Mouse (Mus musculus): ENCODE measurements around the gene Adamts2. TPM values are rescaled to one million over a fixed set of nuclear protein-coding genes. Genes with fewer than 3 reads are reported as not detected.

Gene Adamts2
- total and polyA plus RNA-seq, 3 experiments, result not detected

DNA sequence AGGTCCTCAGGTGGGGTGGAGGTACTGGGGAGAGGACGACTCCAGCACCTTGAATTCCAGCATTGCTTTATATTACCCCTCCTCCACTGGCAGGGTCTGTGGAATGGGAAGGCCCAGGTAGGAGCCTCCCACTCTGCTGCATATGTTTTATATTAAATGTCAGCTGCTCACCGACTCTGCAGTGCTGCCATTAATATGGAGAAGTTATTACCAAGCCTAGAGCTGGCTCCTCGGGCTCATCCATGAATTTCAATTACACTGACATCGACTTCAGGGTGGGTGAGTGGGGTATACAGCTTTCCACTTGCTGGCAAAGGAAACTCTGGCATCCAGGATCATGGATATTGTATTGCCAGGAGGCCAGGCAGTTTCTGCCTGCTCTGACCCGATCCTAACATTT lies 9.3 kb downstream of the Adamts2 start:
- Histone ChIP-seq H3K27me3 (replicated peaks) (peaks cover 80% of the 10 kb centered on the region), H3K27ac (ENCODE audit: insufficient read depth, low read depth) (no peak overlapping the region), H3K9ac (ENCODE audit: insufficient read depth, low read depth) (no peak overlapping the region), H3K36me3 (replicated peaks in 1 of 2; ENCODE audit: control insufficient read depth in 1 of 2, insufficient read depth in 1 of 2, low read length in 1 of 2) (no peaks in the 10 kb centered on the region), H3K79me2 (replicated peaks; ENCODE audit: control insufficient read depth, extremely low read depth, insufficient read depth, poor library complexity, severe bottlenecking) (no peaks in the 10 kb centered on the region), H3K4me2 (ENCODE audit: insufficient read depth, low read depth, poor library complexity, severe bottlenecking) (no peak overlapping the region), H3K4me1 (ENCODE audit: control insufficient read depth in 1 of 2, insufficient read depth in 2 of 2) (no peaks in the 10 kb centered on the region), H3K9me3 (replicated peaks; ENCODE audit: low read length) (no peaks in the 10 kb centered on the region), H3K4me3 (replicated peaks in 1 of 3; ENCODE audit: low read depth in 2 of 3, low read length in 2 of 3, poor library complexity in 1 of 3) (no peak overlapping the region)
- no peak for TF ChIP-seq TCF12 (IDR thresholded peaks at IDR 0.05; ENCODE audit: low read depth, low read length)
- TF ChIP-seq MXI1 (IDR thresholded peaks at IDR 0.05; ENCODE audit: low read depth, low read length), result no peak
- no peak for TF ChIP-seq CTCF (conservative IDR thresholded peaks at IDR 0.05 in 1 of 2, IDR thresholded peaks at IDR 0.05 in 1 of 2; ENCODE audit: low read depth in 2 of 2, low read length in 2 of 2)
- TF ChIP-seq JUND (conservative IDR thresholded peaks at IDR 0.05; ENCODE audit: low read depth, low read length), result no peak
- no peak for TF ChIP-seq POLR2AphosphoS2 (IDR thresholded peaks at IDR 0.05; ENCODE audit: low read depth, low read length)
- no peak for TF ChIP-seq E2F4 (IDR thresholded peaks at IDR 0.05; ENCODE audit: insufficient replicate concordance, low read depth, low read length)
- no peak for TF ChIP-seq SIN3A (IDR thresholded peaks at IDR 0.05; ENCODE audit: low read length)
- no peak for TF ChIP-seq IRF4 (IDR thresholded peaks at IDR 0.05; ENCODE audit: low read depth, low read length)
- TF ChIP-seq TBP (conservative IDR thresholded peaks at IDR 0.05; ENCODE audit: low read depth, low read length), result no peak
- TF ChIP-seq MAFK (IDR thresholded peaks at IDR 0.05; ENCODE audit: insufficient replicate concordance, low read length), result no peak
- TF ChIP-seq NELFE (IDR thresholded peaks at IDR 0.05; ENCODE audit: low read depth, low read length), result no peak
- no peak for TF ChIP-seq MYC (IDR thresholded peaks at IDR 0.05; ENCODE audit: low read depth, low read length)
- TF ChIP-seq ELF1 (IDR thresholded peaks at IDR 0.05; ENCODE audit: low read depth, low read length), result no peak
- TF ChIP-seq RCOR1 (conservative IDR thresholded peaks at IDR 0.05; ENCODE audit: low read depth, low read length), result no peak
- TF ChIP-seq POLR2A (IDR thresholded peaks at IDR 0.05; ENCODE audit: low read depth, low read length), result no peak
- no peak for TF ChIP-seq JUN (IDR thresholded peaks at IDR 0.05; ENCODE audit: insufficient read depth, low read depth, low read length)
- DNase-seq (ENCODE audit: extremely low read depth), result no peak
- in situ Hi-C loops (cut with MboI; ENCODE audit: low pct_ligation_motif_present, low pct_unique_long_range_greater_than_20kb, low sequenced_read_pairs), result no loop called here
- dilution Hi-C loops (cut with MboI; ENCODE audit: extremely low pct_ligation_motif_present, extremely low pct_unique_long_range_greater_than_20kb, low sequenced_read_pairs), result no loop called here

DNA sequence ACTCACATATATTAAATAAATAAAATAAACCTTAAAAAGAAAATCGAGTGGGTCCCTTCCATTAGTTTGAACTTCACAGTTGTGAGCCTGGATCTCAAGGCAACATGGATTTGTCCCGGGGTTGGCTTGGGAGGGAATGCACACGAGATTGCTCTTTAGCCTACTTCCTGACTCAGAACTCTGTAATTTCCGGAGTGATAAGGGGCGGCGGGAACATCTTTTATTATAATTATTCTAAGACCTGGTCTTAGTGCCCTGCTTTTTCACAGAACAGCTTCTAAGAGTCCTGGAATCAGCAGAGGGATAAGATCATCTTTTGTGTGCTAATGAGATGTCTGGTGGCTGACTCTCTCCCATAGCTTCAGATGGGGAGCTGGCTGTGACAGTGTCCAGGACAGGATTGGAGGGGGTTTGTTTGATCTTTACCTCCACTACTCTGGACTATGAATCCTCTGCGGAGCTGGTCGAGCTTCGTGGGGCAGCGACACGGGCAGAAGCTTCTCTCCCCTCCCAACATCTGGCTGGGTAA lies 15.2 kb downstream of the Adamts2 start:
- Histone ChIP-seq H3K36me3 (replicated peaks in 1 of 2; ENCODE audit: control insufficient read depth in 1 of 2, insufficient read depth in 1 of 2, low read length in 1 of 2) (no peaks in the 10 kb centered on the region), H3K9me3 (replicated peaks; ENCODE audit: low read length) (no peaks in the 10 kb centered on the region), H3K9ac (ENCODE audit: insufficient read depth, low read depth) (no peak overlapping the region), H3K79me2 (replicated peaks; ENCODE audit: control insufficient read depth, extremely low read depth, insufficient read depth, poor library complexity, severe bottlenecking) (no peaks in the 10 kb centered on the region; the same call in 1 of the 2 replicates), H3K4me2 (ENCODE audit: insufficient read depth, low read depth, poor library complexity, severe bottlenecking) (no peak overlapping the region), H3K4me3 (replicated peaks in 1 of 3; ENCODE audit: low read depth in 2 of 3, low read length in 2 of 3, poor library complexity in 1 of 3) (no peak overlapping the region), H3K27me3 (replicated peaks) (peaks cover 83% of the 10 kb centered on the region), H3K4me1 (ENCODE audit: control insufficient read depth in 1 of 2, insufficient read depth in 2 of 2) (no peaks in the 10 kb centered on the region), H3K27ac (ENCODE audit: insufficient read depth, low read depth) (no peak overlapping the region)
- in situ Hi-C loops (cut with MboI; ENCODE audit: low pct_ligation_motif_present, low pct_unique_long_range_greater_than_20kb, low sequenced_read_pairs) (no loop called here), dilution Hi-C loops (cut with MboI; ENCODE audit: extremely low pct_ligation_motif_present, extremely low pct_unique_long_range_greater_than_20kb, low sequenced_read_pairs) (no loop called here)
- TF ChIP-seq ZC3H11A (IDR thresholded peaks at IDR 0.05; ENCODE audit: low read depth, low read length) (no peak), ZKSCAN1 (IDR thresholded peaks at IDR 0.05; ENCODE audit: borderline replicate concordance, low read depth, low read length) (no peak), ELF1 (IDR thresholded peaks at IDR 0.05; ENCODE audit: low read depth, low read length) (no peak), BHLHE40 (IDR thresholded peaks at IDR 0.05; ENCODE audit: low read depth, low read length) (no peak), UBTF (IDR thresholded peaks at IDR 0.05; ENCODE audit: low read depth, low read length) (no peak), MXI1 (IDR thresholded peaks at IDR 0.05; ENCODE audit: low read depth, low read length) (no peak), TCF12 (IDR thresholded peaks at IDR 0.05; ENCODE audit: low read depth, low read length) (no peak), NELFE (IDR thresholded peaks at IDR 0.05; ENCODE audit: low read depth, low read length) (no peak), TBP (conservative IDR thresholded peaks at IDR 0.05; ENCODE audit: low read depth, low read length) (no peak), MAFK (IDR thresholded peaks at IDR 0.05; ENCODE audit: insufficient replicate concordance, low read length) (no peak), SMC3 (IDR thresholded peaks at IDR 0.05; ENCODE audit: low read depth, low read length) (no peak), ZNF384 (IDR thresholded peaks at IDR 0.05; ENCODE audit: low read depth, low read length) (no peak), MAX (IDR thresholded peaks at IDR 0.05; ENCODE audit: low read length) (no peak), RAD21 (IDR thresholded peaks at IDR 0.05; ENCODE audit: low read depth, low read length) (no peak), USF2 (conservative IDR thresholded peaks at IDR 0.05; ENCODE audit: low read depth, low read length) (no peak), POLR2AphosphoS2 (IDR thresholded peaks at IDR 0.05; ENCODE audit: low read depth, low read length) (no peak), ZMIZ1 (IDR thresholded peaks at IDR 0.05; ENCODE audit: low read depth, low read length) (no peak), MAZ (IDR thresholded peaks at IDR 0.05; ENCODE audit: low read depth, low read length) (no peak), E2F4 (IDR thresholded peaks at IDR 0.05; ENCODE audit: insufficient replicate concordance, low read depth, low read length) (no peak), CHD2 (IDR thresholded peaks at IDR 0.05; ENCODE audit: low read length) (no peak)
- no peak for DNase-seq (ENCODE audit: extremely low read depth)

All from CH12.LX (cell line).